Mouse (Mus musculus) brain, embryonic 14.5 days (tissue): ENCODE results near the gene Clec3a.

Experiments
- CTCF ChIP-seq: fragments of 200-500 bp; IDR thresholded peaks from 2 replicates; pipeline ENCODE4 v1.5.1; 2012; ENCODE audit warnings: inconsistent platforms, mild to moderate bottlenecking, moderate library complexity, borderline replicate concordance; ENCODE audit not compliant: insufficient read depth, insufficient read length; ENCODE audit errors: extremely low read depth
- POLR2A ChIP-seq: fragments of 200-500 bp; IDR thresholded peaks from 2 replicates; pipeline ENCODE4 v1.6.1; 2012; ENCODE audit warnings: mild to moderate bottlenecking, inconsistent platforms, borderline replicate concordance; ENCODE audit not compliant: poor library complexity, insufficient read depth, insufficient read length, severe bottlenecking; ENCODE audit errors: extremely low read depth

GRCm38 (mm10) chr8:114455953-114456352 lies 38.1 kb downstream of the Clec3a start:
- TF ChIP-seq CTCF (no peak), POLR2A (no peak)
